Mouse (Mus musculus): ENCODE data around the gene Cdyl.

Gene Cdyl

DNA sequence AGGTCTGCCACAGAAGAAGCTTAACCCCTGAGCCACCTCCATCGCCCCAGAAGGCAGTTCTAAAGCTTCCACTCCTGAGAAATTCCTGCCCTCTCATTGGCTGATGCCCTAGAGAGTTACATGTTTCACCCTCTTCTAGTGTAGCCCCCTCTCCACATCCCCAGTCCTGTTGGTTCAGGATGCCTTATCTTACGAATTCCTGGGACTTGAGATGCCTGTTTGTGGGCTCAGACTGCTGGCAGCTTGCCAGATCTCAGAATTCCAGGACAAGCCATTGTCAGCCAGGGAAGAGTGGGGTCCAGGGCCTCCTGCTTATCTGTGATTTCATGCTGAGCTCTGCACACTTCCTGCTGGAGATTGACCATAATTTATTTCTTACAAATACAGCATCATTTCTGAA, 106.2 kb downstream of the Cdyl start:
- DNase-seq = peak; percentile 41

DNA sequence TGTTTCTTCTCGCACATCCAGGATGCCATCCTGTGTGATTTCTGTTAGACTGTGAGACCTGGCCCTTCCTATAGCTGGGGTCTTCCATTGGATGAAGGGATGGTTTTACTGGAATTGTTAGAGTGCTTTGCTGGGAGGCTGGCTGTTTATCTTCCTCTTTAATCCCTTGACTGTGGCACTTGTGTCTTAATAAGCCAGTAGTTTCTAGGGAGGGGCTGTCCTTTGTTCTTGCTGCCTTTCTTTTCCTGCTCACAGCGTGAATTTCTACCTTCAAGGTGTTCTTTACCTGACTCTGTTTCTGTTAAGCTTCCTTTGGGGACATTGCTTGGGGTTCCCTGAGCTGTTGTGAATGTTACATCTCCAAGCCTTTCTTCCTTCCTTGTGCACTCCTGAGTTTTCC, 110.0 kb downstream of the Cdyl start:
- DNase-seq = no peak

DNA sequence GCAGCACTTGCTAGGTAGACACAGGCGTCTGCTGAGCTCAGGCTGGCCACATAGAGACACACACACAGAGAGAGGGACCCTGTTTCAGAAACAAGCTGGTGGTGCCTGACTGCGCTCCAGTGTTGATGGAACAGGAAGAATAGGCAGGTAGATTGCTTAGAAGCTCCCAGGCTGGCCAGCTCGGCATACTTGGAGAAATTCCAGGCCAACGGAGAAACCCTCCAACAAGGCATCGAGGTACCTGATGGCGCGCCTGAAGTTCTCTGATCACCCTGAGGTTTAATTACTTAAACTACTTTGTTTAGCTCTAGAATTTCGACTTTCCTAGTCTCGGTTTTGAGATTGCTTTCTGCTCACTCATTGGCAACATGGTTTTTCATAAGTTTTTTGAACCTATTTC, 110.8 kb downstream of the Cdyl start:
- no peak for DNase-seq

DNA sequence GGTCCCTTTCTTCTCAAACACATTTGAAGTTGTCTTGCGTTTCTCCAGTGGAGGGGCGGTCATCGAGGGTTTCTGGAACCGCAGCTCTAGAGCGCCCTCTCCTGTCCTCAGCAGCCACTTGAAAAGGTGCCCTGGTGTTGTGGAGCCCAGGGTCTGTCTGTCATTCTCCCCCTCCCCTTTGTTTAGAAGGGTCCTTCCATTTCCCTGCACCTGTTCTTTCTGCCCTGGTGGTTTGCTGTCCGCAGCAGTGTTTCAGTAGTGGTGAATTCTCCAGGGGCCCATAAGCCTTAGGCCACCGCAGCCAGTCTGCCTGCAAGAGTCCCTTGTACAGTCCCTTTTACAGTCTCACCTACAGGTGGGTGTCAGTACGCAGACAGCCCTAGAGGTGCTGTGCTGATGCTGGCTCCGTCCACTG, 112.3 kb downstream of the Cdyl start:
- peak; percentile 71 for DNase-seq

DNA sequence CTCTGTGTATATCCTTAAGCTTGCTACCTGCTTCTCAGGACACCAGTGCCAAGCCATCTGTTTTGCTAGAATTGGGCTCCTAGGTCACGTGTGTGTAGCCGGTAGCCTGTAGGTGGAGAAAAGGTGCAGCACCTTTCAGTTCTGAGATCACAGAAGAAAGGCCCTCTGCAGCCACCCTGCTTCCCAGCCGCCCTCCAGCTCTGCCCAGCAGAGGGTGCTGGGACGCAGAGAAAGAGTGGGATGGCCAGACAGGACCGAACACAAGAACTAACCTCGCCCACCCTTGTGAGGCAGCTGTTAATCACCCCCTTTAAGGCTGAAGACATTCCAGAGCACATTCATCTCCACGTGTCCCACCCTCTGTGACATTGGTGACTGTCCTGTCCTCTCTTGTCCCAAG, 114.1 kb downstream of the Cdyl start:
- DNase-seq = no peak

DNA sequence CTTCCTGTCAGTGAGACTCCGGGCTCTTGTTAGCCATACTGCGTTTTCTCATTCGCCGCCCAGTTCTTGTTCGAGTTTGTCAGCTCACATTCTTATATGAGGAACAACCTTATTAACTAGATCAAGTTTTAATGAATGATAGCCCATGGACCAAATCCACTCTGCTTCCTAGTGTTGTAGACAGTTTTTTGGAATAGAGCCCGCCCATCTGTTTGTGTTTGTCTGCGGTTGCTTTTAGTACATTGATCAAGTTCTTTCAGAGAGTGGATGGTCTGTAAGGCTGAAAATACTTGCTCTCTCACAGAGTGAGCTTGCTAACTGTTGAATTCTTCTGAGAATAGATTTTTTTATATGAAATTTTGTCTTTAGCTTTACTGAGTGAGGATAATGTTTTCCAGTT, 116.5 kb downstream of the Cdyl start:
- no peak for DNase-seq

DNA sequence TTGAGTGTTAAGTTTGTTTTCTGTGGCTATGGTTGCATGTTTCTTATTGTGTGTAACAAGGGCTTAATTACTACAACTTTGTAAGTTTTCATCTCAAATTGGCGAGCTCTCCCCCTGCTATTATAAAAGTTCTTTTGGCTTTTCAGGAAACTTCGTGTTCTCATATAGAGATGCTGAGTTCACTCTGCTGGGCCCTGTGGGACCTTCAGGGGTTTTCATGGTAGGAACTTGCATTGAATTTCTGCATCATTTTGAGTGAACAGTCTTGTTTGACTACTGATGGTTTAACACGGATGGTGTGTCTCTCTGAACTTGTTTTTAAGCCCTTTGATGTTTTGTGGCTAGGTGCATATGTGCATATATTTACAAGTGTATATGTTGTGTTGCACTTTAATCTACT, 121.1 kb downstream of the Cdyl start:
- no peak for DNase-seq

DNA sequence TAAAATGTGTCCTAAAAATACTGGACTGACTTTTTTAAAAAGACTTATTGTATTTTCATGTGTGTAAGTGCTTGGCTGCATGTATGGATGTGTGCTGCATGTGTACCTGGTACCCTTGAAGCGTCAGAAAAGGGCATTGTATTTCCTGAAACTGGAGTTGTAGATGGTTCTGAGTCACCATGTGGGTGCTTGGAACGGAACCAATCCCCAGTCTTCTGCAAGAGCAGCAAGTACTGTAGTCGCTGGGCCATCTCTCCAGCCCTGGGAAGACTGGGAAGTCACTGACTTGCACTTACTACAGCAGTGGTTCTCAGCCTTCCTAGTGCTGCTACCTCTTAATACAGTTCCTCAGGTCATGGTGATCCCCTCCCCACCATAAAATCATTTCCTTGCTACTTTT, 122.1 kb downstream of the Cdyl start:
- DNase-seq = no peak

DNA sequence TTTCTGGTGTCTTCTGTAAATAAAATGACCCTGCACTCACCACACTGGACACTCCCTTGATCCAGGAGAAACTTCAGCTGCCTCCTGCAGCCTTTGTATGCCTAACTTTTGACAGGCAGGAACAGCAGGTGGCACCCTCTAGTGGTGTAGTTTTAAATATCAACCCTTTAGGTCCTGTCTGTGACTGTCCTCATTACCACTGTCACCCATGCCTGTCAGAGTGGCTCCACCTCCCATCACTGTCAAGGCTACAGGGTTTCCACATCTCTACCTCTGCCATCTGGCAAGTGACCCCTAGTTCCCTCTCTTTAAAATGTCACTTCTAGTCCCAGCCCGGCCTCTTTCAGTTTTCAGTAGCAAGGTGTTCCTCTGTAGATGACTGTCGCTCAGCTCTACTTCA, 123.3 kb downstream of the Cdyl start:
- peak; percentile 67 for DNase-seq

DNA sequence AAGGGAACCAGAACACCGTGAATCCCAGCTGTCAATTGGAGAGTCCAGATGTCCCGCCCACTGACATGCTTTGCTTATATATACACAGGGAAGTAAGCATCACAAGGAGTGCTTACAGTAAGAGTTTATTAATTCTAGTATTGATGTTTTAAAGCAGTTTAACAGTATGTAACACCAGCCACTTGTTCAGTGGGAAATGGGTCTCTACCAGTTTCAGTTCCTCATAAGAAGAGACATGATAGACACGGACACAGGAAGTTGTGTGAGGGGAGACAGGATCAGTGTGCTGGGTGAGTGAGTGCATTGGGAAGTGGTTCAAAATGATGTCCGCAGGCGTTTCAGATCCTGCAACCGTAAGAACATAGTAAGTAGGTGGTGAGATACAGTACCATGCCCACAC, 123.9 kb downstream of the Cdyl start:
- DNase-seq = no peak

DNA sequence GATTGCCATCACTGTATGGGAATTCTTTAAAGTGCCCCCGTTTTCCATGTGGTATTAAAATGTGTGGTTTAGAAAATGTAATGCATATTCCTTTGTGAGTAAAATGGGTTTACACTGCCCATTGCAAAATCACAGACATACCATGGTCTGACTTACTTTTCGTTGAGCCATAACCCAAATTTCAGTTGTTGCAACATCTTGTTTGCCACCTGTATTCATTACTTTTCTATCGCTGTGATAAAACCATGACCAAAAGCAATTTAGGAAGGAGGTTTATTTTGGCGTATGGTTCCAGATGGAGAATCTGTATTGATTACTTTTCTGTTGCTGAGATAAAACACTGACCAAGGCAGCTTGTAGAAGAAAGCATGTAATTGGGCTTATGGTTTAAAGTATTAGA, 124.6 kb downstream of the Cdyl start:
- DNase-seq = no peak

DNA sequence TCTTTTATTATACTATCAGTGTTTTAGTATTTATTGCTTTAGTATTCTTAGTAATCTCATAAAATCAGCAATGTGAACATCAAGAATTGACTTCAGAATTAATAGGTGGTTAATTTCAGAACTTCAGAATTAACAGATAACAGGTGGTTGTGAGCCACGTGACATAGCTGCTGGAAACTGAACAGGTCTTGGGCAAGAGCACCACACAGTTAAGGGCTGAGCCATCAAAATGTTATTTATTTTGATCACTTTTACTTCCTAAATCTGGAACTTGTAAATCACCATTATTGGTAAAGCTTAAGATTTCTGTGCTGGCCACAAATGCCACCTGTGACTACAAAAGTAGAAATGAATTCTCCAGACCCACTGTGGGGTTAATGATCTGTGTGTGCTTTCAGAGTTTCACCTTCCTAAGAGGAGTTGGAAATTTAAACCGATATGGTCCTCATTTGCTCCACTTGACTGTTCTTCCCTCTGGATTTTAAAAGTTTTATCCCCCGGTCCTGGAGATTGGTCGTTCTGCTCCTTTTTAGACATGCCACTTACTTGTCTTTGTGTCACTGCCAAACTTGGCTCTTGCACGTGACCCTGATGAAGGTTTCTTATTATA, 125.8 kb downstream of the Cdyl start:
- DNase-seq = no peak

DNA sequence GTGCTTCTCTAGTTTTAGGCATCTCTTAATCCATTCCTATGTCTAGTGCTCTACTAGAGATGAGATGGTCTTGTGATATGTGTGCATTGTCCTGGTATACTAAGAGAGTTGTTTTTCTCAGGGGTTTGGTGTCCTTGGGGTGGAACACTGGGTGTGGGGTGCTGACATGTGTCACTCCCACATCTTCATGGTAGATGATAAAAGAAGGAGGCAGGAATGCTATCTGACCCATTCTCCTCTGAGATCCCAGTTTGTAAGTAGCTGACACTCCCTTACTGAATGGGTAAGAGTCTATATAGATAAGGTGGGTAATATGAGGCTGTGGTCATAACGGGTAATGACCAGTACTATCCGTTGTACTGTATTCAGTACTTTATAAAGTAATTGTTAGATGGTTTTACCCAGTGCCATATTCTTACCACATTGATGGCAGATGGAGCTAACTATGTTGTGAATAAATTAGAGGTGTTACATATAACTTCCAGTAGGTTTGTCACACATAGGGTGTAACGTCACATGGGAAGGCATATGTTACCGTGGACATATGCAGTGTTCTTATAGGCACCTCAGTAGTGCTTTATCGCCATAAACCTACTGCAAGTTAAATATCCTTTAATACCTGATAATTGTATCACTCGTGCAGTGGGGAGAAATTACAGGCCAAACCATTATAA, 127.2 kb downstream of the Cdyl start:
- no peak for DNase-seq

DNA sequence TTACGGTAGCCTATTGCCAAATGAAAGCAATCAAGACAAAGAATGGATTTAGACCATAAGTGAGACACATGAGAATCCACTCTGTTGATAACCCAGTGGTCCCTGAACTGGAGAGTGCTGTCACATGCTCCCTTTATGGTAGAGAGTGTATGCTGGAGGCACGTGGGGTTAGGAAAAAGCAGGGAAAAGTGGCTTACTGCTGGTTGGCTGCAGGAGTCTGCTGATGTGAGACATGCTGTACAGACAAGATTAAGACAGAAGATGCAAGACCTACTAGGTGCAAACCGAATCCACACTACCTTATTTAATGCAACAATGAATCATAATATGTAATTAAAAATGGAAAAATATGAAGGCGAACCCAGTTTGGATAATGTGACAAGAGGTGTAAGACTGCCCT, 129.9 kb downstream of the Cdyl start:
- DNase-seq = no peak

DNA sequence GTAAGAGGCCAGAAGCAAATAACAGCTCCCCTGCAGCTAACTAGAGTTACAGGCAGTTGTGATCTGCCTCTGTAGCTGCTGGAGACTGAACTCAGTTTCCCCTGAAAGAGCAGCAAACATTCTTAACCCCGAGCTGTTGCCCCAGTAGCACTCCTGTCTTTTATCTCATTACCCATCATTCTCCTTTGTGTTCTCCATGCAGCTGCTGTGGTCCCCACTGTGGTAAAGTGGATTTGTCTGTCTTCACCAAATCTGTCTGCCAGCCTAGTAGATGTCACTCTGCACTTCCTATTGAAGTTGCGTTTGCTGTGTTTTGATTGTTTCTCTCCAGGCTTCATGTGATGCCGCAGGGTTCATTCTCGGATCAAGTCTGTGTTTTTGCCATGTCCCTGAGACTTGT, 130.8 kb downstream of the Cdyl start:
- DNase-seq = no peak

DNA sequence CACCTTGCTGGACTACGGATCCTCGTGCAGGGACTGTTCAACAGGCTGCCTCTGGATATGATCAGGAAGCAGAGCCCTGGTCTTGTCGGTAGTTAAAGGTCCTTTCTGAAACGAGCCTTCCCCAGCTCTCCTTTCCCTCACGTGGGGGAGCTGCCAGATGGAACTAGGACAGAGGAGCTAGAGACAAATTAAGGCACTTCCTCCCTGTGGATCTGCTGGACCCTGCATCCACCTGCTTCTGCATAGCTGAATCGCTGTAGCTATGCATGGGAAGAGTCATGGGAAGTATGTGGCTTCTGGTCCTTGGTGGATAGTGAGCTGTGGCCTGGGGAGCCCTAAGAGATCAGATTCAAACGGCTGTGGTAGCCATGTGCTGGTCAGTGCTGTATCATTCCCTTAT, 134.7 kb downstream of the Cdyl start:
- no peak for DNase-seq

DNA sequence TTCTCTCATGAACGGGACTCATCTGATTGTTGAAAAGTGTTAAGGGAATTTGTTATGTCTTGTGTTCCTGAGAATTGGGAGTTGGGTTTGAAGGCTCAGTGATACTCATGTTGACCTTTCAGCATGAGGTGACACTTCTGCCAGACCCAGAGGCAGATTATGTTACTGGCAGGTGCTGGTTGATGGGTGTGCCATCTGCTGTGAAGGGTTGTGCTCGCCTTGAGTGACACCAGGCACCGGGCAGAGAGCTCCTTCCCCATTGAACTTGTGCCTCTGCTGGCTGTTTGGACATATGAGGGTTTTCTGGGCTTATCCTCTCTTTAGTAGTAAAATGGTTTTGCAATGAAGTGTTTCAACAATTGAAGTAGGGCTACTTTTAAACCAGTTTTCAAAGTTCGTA, 135.1 kb downstream of the Cdyl start:
- DNase-seq = peak; percentile 67

DNA sequence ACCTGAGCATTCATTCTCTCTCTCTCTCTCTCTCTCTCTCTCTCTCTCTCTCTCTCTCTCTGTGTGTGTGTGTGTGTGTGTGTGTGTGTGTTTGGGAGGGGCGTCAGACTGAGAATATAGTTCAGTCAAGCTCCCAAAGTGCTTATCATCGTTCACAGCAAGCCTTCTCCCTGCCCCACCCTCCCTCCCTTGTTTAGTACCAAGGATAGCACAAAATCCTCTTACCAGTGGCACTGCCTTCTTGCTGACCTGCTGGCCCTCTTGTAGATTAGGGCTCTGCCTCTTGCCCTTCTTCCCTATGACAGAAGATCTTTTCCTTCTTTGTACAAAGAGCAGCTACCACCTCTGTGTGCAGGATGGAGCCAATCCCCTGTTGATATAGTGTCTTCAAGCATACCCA, 136.3 kb downstream of the Cdyl start:
- peak; percentile 82 for DNase-seq

DNA sequence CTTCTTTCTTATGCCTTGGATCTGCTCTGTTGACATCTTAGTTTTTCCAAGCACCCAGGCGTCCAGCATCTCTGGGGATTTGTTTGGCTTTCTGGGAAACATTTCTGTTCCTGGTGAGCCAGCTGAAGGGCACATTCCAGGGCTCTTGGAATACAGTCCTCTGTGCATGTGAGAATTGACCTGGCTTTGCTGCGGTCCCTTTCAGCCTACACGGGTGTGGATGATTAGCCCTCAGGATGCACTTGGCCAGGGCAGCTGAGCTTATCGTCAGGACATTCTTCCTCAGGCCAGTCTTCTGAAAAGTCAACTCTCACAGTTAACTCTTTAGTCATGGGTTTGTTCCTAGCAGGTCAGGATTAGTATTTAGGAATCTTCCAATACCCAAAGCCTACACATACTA, 136.7 kb downstream of the Cdyl start:
- DNase-seq = peak; percentile 34

DNA sequence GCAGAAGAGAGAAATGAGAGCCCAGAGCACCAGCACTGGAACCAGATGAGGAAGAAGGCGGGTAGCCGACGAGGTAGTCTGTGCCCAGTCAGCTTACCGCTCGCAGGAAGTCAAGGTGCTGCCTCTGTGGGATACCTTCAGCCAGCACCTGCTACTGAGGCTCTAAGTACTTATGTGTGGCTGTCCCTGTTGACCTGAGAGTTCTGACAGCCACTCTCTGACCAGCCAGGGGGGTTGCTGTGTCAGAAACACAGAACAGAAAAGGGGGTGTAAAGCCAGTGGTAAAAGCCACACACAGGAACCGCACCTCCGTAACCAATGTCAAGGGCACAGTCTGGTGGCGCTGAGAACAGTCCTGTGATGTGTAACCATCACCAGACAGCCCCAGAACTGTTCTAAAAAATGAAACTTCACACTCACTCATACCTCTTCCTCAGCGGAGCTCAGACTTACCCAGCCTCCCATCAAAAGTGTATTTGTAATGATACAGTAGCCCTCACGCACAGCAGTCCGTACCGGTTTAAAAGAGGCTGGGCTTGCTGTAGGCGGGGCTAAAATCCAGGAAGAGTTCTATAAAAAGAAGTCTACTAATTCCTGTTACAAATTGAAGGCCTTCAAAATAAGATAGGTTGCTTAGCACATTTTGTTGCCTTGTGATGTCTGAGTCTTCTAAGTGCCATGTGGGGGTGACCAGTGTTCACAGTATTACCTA, 138.3 kb downstream of the Cdyl start:
- no peak for DNase-seq

DNA sequence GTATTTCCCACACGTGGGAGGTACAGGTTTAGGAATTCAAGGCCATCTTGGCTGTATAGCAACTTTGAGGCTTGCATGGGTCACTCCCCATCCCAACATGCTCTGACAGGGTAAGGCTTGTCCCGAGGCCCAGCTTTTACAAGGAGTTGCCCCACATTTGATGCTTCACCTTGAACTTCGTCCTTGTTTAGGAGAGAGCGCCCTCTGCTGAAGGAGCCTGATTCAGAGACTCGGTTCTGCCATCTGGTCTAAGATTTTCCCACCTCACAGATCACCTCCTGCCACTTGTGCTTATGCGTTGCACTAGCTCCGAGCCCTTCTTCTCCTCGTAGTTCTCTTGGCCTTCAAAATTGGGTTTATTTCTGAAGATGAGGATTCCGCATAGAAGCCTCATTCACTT, 139.0 kb downstream of the Cdyl start:
- peak; percentile 76 for DNase-seq

DNA sequence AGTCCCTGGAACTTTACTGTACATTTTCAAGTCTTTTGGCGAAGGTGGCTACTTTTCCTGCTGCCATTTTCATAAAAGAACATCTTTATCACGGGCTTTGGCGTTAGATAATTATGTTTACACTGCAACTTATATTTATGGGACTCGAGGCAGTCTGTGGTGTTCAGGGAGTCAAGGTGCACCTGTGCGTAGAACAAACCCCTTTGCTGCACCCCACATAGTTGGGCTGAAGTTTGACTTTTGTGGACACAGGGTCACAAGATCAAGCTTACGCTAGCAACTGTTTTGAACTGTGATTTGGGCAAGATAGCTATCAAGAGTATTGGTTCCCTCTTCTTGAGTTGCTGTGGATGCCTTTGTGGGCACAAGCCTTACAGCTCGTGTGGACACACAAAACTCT, 140.6 kb downstream of the Cdyl start:
- DNase-seq = no peak

DNA sequence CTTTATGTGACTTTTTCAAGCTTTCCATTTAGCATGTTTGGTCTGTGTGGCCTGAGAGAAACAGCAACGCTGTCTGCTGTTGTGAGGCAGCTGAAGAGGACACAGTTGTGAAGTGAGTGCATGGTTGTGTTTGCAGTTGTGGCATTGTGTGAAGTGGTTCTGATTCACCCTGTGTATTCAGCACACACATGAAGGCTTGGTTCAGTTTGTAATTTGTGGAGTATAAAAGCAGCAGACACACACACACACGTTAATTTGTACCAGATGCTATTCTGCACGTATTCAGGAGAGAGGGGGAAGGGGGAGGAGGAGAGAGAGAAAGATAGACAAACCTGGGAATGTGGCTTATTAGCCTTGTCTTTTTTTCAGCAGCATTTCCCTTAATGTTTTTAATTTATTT, 146.1 kb downstream of the Cdyl start:
- DNase-seq = no peak

DNA sequence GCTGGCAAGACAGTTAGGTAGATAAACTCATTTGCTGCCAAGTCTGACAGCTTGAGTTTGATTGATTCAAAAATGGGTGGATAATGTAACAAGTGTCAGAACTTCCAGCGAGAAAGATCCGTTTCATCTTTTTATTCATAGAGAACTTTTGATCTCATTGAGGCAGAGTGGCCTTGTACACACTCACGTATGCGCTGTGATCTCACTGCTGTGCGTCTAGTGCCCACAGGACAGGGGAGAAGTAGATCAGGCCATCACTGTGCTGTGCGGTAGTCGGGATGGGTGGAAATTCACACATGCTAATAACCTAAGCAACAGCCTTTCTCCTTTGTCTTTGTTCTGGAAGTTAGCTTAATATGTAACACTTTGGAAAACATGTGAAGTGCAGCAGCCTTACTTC, 146.5 kb downstream of the Cdyl start:
- no peak for DNase-seq

DNA sequence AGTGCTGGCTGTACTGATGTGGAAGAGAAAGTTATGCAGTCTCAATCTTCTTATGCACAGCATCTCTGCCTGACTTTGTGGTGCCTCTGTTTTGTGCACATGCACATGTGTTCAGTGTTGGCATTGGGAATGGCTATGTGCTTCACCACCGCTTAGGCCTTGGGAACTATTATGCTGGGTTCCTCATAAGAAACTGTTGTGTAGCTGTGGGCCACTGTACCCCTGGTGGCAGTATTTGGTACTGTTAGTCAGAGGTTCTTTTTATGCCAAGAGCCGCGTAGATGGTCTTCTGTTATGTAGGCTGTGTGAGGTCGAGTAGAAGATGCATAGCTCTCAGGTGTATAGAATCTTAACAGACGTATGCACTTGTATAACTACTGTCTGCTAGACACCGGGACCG, 147.4 kb downstream of the Cdyl start:
- DNase-seq = no peak

Measured in liver (tissue).